Mouse (Mus musculus): ENCODE data around the gene AB124611. TPM values are rescaled to one million over a fixed set of nuclear protein-coding genes. Genes with fewer than 3 reads are reported as not detected.
A peak's percentile ranks its signal among the peaks of the same experiment; 100 is the strongest.

AB124611 gene
- polyA plus RNA-seq, 1 experiment: 69.1 TPM

DNA sequence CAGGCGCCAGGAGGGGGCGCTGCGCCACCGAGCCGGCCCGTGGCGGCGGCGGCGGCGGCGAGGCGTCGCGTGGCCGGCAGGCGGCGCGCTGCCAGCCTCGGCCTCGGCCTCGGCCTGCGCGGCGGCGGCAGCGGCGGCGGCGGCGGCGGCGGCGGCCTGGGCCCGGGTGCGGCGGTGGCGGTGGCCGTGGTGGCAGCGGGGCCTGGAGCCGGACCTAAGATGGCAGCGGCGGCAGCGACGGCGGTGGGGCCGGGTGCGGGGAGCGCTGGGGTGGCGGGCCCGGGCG lies 20.8 kb downstream of the AB124611 start, which contains the start of gene Carm1:
Gene Carm1, plus strand, starts transcription at position 106 of the 286 bp plus-strand sequence.
- Histone ChIP-seq H3K27ac (ENCODE audit: insufficient read depth, low read length) (peak within 1 kb of the TSS; percentile 71), H3K4me1 (ENCODE audit: control insufficient read depth, insufficient read depth, insufficient read length) (peaks cover 5% of the 10 kb centered on the region), H3K4me3 (ENCODE audit: extremely low read depth, insufficient read depth, insufficient read length) (peak within 1 kb of the TSS; percentile 91), H3K27me3 (ENCODE audit: control insufficient read depth, insufficient read depth, low read length) (no peaks in the 10 kb centered on the region), H3K36me3 (ENCODE audit: control insufficient read depth, insufficient read depth, low read length) (no peaks in the 10 kb centered on the region)
- no peak for DNase-seq (ENCODE audit: low read depth in 1 of 2, low spot score in 2 of 2)
- 25% methylated on average over 39 of the region's 52 CpGs for WGBS
- TF ChIP-seq CTCF (IDR thresholded peaks at IDR 0.05; ENCODE audit: extremely low read depth, insufficient read depth, insufficient read length, insufficient replicate concordance) (no peak), POLR2A (IDR thresholded peaks at IDR 0.05; ENCODE audit: low read depth, low read length) (no peak)

DNA sequence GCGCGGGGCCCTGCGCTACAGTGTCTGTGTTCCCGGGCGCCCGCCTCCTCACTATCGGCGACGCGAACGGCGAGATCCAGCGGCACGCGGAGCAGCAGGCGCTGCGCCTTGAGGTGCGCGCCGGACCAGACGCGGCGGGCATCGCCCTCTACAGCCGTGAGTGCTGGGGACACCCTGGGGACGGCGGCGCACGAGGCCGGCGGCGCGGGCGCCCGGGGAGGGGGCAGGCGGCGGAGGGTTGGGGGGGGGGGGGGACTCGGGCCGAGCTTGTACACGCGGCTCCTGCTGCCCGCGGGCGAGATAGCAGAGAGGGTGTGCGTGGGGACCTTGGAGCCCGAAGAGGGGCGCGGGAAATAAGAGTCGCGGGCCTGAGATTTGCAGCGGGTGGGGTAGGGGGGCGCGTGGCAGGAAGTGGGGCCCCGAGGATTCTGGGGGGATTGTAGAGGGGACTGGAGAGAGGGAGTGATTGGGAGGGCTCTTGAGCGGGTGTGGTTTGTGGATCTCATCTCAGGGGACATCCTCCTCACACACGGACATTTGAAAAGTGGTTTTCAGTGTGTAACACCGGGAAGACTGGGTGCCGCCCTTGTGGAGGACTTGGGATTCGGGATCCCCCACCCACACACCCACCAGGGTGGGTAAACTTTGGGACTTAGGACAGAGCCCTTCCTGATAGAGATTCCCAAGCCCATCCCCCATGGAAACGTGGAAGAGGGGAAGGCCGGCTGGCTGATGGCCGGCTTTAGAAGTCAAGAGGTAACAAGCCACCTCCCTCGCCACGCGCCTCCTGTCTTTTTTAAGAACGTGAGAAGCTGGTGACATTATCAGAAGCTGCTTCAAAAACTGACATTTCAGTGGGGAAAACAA lies 21.3 kb downstream of the AB124611 start:
- peak overlapping the region; percentile 71 for H3K27ac ChIP-seq (ENCODE audit: insufficient read depth, low read length)
- H3K27me3 ChIP-seq (ENCODE audit: control insufficient read depth, insufficient read depth, low read length): no peaks in the 10 kb centered on the region
- WGBS: 2% methylated on average over 36 of the region's 66 CpGs
- peak in 1 of 2 experiments; percentile 55 for DNase-seq (ENCODE audit: low read depth in 1 of 2, low spot score in 2 of 2)
- H3K4me1 ChIP-seq (ENCODE audit: control insufficient read depth, insufficient read depth, insufficient read length): peaks cover 5% of the 10 kb centered on the region
- TF ChIP-seq POLR2A (IDR thresholded peaks at IDR 0.05; ENCODE audit: low read depth, low read length) (no peak), CTCF (IDR thresholded peaks at IDR 0.05; ENCODE audit: extremely low read depth, insufficient read depth, insufficient read length, insufficient replicate concordance) (no peak)
- H3K36me3 ChIP-seq (ENCODE audit: control insufficient read depth, insufficient read depth, low read length): no peaks in the 10 kb centered on the region
- peak overlapping the region; percentile 91 for H3K4me3 ChIP-seq (ENCODE audit: extremely low read depth, insufficient read depth, insufficient read length)

DNA sequence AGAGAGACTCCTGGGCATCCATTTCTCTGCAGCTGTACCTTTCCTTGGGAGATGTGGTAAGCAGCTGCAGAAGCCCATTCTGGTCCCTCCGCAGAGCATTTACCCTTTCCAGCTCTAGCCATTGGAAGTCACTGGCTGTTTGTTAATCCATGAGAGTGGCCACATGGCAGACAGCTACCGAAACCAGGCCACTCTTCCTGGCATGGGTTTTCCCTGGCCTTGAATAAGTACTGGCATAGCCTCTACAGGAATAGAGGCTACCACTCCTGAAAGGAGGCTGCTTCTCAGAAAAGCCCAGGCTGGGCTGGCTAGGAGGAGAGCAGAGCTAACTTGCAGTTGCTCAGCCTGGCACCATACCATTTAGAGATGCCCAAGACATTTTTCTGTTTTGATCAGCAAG lies 25.1 kb downstream of the AB124611 start:
- no peaks in the 10 kb centered on the region for H3K36me3 ChIP-seq (ENCODE audit: control insufficient read depth, insufficient read depth, low read length)
- no peak for DNase-seq (ENCODE audit: low read depth in 1 of 2, low spot score in 2 of 2)
- H3K27me3 ChIP-seq (ENCODE audit: control insufficient read depth, insufficient read depth, low read length): no peaks in the 10 kb centered on the region
- H3K4me1 ChIP-seq (ENCODE audit: control insufficient read depth, insufficient read depth, insufficient read length): peaks cover 3% of the 10 kb centered on the region
- TF ChIP-seq CTCF (IDR thresholded peaks at IDR 0.05; ENCODE audit: extremely low read depth, insufficient read depth, insufficient read length, insufficient replicate concordance): no peak
- TF ChIP-seq POLR2A (IDR thresholded peaks at IDR 0.05; ENCODE audit: low read depth, low read length): no peak
- no peak overlapping the region for H3K27ac ChIP-seq (ENCODE audit: insufficient read depth, low read length)
- H3K4me3 ChIP-seq (ENCODE audit: extremely low read depth, insufficient read depth, insufficient read length): no peak overlapping the region
- 94% methylated on average over 2 of the region's 2 CpGs for WGBS

DNA sequence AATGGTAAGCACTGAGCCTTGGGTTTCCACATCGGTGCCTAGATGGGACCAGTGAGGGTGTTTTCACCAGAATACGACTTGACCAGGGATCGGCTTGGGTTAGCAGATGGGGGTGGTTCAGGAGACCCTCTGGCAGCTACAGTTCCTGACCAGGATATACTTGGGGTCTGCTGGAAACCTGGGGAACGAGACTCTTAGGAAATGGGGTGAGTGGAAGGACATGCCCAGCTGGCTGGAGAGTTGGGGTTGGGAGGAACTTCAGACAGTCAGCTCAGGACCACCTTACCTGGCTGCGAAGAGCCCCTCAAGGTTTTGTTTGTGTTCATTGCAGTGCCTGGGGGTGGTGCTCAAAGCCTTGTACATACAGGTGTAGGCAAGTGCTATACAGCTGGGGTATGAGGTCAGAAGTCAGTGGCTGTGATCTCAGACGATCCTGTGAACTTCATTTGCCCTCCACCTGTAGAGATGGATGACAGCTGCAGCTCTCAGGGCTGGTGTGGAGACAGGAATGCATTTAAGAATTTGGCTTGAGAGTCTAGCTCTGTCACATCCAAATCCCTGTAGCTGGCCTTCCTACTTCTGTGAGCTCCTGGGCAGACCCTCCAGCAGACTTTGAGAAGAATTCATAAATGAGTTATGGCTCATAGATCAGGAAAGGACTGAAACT lies 27.8 kb downstream of the AB124611 start:
- H3K4me1 ChIP-seq (ENCODE audit: control insufficient read depth, insufficient read depth, insufficient read length): no peaks in the 10 kb centered on the region
- WGBS: 94% methylated on average over 6 of the region's 6 CpGs
- no peaks in the 10 kb centered on the region for H3K36me3 ChIP-seq (ENCODE audit: control insufficient read depth, insufficient read depth, low read length)
- TF ChIP-seq POLR2A (IDR thresholded peaks at IDR 0.05; ENCODE audit: low read depth, low read length) (no peak), CTCF (IDR thresholded peaks at IDR 0.05; ENCODE audit: extremely low read depth, insufficient read depth, insufficient read length, insufficient replicate concordance) (no peak)
- no peaks in the 10 kb centered on the region for H3K27me3 ChIP-seq (ENCODE audit: control insufficient read depth, insufficient read depth, low read length)
- no peak for DNase-seq (ENCODE audit: low read depth in 1 of 2, low spot score in 2 of 2)
- H3K4me3 ChIP-seq (ENCODE audit: extremely low read depth, insufficient read depth, insufficient read length): no peak overlapping the region
- H3K27ac ChIP-seq (ENCODE audit: insufficient read depth, low read length): no peak overlapping the region

DNA sequence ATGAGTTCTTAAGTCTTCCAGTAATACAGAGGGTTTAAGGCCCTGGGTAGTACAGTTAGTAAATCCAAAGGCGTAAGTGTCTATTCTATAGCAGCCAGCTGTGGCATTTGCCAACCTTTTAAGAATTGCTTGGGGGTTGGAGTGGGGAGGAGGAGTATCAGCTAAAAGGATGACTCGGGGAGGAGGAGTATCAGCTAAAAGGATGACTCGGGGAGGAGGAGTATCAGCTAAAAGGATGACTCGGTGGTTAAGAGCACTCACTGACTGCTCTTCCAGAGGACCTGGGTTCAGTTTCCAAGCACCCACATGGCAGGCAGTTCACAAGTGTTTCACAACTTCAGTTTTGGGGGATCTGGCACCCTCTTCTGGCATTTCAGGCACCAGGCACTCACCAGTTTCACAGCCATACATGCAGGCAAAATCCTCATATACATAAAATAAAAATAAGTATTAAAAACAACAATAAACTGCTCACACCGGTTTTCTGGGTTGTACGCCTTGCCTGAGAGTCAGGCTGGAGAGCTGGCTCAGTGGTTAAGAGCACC lies 29.3 kb downstream of the AB124611 start:
- H3K4me1 ChIP-seq (ENCODE audit: control insufficient read depth, insufficient read depth, insufficient read length): no peaks in the 10 kb centered on the region
- H3K27ac ChIP-seq (ENCODE audit: insufficient read depth, low read length): no peak overlapping the region
- no peaks in the 10 kb centered on the region for H3K27me3 ChIP-seq (ENCODE audit: control insufficient read depth, insufficient read depth, low read length)
- no peak for TF ChIP-seq POLR2A (IDR thresholded peaks at IDR 0.05; ENCODE audit: low read depth, low read length)
- TF ChIP-seq CTCF (IDR thresholded peaks at IDR 0.05; ENCODE audit: extremely low read depth, insufficient read depth, insufficient read length, insufficient replicate concordance): no peak
- H3K36me3 ChIP-seq (ENCODE audit: control insufficient read depth, insufficient read depth, low read length): no peaks in the 10 kb centered on the region
- DNase-seq (ENCODE audit: low read depth in 1 of 2, low spot score in 2 of 2): no peak
- no peak overlapping the region for H3K4me3 ChIP-seq (ENCODE audit: extremely low read depth, insufficient read depth, insufficient read length)
- WGBS: 87% methylated on average over 6 of the region's 6 CpGs

DNA sequence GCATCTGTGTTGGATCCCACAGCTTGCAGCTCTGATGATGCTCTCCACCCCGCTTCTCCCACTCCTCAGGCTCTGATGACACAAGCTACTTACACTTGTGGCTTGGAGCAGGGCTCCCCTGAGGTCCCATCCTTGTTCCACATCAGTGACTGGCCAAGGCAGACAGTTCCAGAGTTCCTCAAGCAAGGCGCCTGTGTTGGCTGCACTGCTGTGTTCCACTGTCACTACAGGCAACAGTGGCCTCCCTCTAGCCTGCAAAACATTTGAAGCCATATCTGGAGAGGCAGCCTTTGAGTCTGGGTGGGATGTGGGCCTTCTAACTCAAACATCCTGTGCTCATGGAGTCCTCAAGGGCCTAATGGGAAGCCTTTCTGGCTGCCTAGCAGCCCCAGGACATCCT lies 31.0 kb downstream of the AB124611 start:
- no peak overlapping the region for H3K4me3 ChIP-seq (ENCODE audit: extremely low read depth, insufficient read depth, insufficient read length)
- H3K4me1 ChIP-seq (ENCODE audit: control insufficient read depth, insufficient read depth, insufficient read length): no peaks in the 10 kb centered on the region
- no peaks in the 10 kb centered on the region for H3K36me3 ChIP-seq (ENCODE audit: control insufficient read depth, insufficient read depth, low read length)
- no peak overlapping the region for H3K27ac ChIP-seq (ENCODE audit: insufficient read depth, low read length)
- WGBS: 70% methylated on average over 2 of the region's 2 CpGs
- no peaks in the 10 kb centered on the region for H3K27me3 ChIP-seq (ENCODE audit: control insufficient read depth, insufficient read depth, low read length)
- DNase-seq (ENCODE audit: low read depth in 1 of 2, low spot score in 2 of 2): no peak
- TF ChIP-seq CTCF (IDR thresholded peaks at IDR 0.05; ENCODE audit: extremely low read depth, insufficient read depth, insufficient read length, insufficient replicate concordance) (no peak), POLR2A (IDR thresholded peaks at IDR 0.05; ENCODE audit: low read depth, low read length) (no peak)
